Mouse (Mus musculus): Measurements from ENCODE around the gene Slc39a12. TPM values are rescaled to one million over a fixed set of nuclear protein-coding genes. Genes with fewer than 3 reads are reported as not detected.

Slc39a12 gene
- polyA plus RNA-seq, 2 experiments = 0.14 to 0.25 TPM

- no peak overlapping the region for H3K4me3 ChIP-seq (replicated peaks; ENCODE audit: low read length)
- no peaks in the 10 kb centered on the region for H3K9me3 ChIP-seq (ENCODE audit: control insufficient read depth, low read length)
- DNase-seq (ENCODE audit: low spot score) = no peak
- no peak overlapping the region for H3K9ac ChIP-seq (ENCODE audit: low read depth, low read length, severe bottlenecking)
- no peak overlapping the region for H3K27ac ChIP-seq (replicated peaks; ENCODE audit: low read depth, low read length)
- no peaks in the 10 kb centered on the region for H3K36me3 ChIP-seq (ENCODE audit: control insufficient read depth, insufficient read depth, low read length)
- no peak for ATAC-seq (ENCODE audit: low FRiP score, low read depth)
- no peak for TF ChIP-seq POLR2A (IDR thresholded peaks at IDR 0.05; ENCODE audit: borderline replicate concordance, extremely low read depth, insufficient read depth, insufficient read length)
- H3K4me1 ChIP-seq (ENCODE audit: control insufficient read depth, insufficient read depth, low read length) = no peaks in the 10 kb centered on the region
- no peak overlapping the region for H3K4me2 ChIP-seq (replicated peaks; ENCODE audit: low read depth, low read length, severe bottlenecking)
- no peaks in the 10 kb centered on the region for H3K27me3 ChIP-seq (ENCODE audit: control insufficient read depth, insufficient read depth, low read length)
Measured at GRCm38 (mm10) chr2:14403000-14403399, 14.9 kb downstream of the Slc39a12 start.

DNA sequence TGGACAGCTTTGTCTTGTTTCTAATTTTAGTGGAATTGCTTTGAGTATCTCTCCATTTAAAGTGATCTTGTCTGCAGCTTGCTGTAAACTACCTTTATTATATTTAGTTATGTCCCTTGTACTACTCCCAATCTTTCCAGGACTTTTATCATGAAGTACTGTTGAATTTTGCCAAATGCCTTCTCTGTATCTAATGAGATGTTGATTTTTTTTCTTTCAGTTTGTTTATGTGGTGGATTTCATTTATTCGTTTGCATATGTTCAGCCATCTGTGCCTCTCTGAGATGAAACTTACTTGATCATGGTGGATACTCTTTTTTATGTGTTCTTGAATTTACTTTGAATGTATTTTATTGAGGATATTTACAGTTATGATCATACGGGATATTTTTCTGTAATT is 40.9 kb downstream of the Slc39a12 start:
- 87% methylated on average over 2 of the region's 2 CpGs for WGBS
- H3K9me3 ChIP-seq (ENCODE audit: control insufficient read depth, low read length) = no peaks in the 10 kb centered on the region
- H3K36me3 ChIP-seq (ENCODE audit: control insufficient read depth, insufficient read depth, low read length) = no peaks in the 10 kb centered on the region
- DNase-seq (ENCODE audit: low spot score) (no peak), ATAC-seq (ENCODE audit: low FRiP score, low read depth) (no peak)
- no peak overlapping the region for H3K27ac ChIP-seq (replicated peaks; ENCODE audit: low read depth, low read length)
- no peaks in the 10 kb centered on the region for H3K27me3 ChIP-seq (ENCODE audit: control insufficient read depth, insufficient read depth, low read length)
- no peak overlapping the region for H3K4me3 ChIP-seq (replicated peaks; ENCODE audit: low read length)
- no peak overlapping the region for H3K9ac ChIP-seq (ENCODE audit: low read depth, low read length, severe bottlenecking)
- no peaks in the 10 kb centered on the region for H3K4me1 ChIP-seq (ENCODE audit: control insufficient read depth, insufficient read depth, low read length)
- TF ChIP-seq POLR2A (IDR thresholded peaks at IDR 0.05; ENCODE audit: borderline replicate concordance, extremely low read depth, insufficient read depth, insufficient read length) = no peak
- H3K4me2 ChIP-seq (replicated peaks; ENCODE audit: low read depth, low read length, severe bottlenecking) = no peak overlapping the region

DNA sequence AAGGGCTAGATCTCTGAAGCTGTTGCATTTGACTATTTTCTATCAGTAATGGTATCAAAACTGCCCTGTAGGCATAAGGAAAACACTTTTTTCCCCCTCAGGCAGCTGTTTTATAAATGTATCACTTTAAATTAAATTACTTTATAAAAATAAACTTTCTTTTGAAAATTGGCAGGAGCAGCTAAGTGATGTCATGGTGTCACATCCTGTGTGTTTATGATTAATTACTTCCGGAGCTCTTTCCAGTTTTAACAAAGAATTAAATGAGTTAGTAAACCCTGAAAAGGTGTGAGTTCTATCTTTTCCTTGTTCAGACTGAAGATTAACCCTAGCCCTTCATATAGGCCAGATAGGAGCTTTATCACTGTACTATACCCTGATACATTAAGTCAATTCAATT is 59.2 kb downstream of the Slc39a12 start:
- DNase-seq (ENCODE audit: low spot score) = no peak
- WGBS = 69% methylated on average over 1 of the region's 1 CpGs
- TF ChIP-seq POLR2A (IDR thresholded peaks at IDR 0.05; ENCODE audit: borderline replicate concordance, extremely low read depth, insufficient read depth, insufficient read length) = no peak

GRCm38 (mm10) chr2:14450866-14451265 is 62.8 kb downstream of the Slc39a12 start:
- no peak for TF ChIP-seq POLR2A (IDR thresholded peaks at IDR 0.05; ENCODE audit: borderline replicate concordance, extremely low read depth, insufficient read depth, insufficient read length)

More for the DNA sequence above, 59.2 kb downstream of the Slc39a12 start:
- Histone ChIP-seq H3K9me3 (ENCODE audit: control insufficient read depth, low read length) (no peaks in the 10 kb centered on the region), H3K27ac (replicated peaks; ENCODE audit: low read depth, low read length) (no peak overlapping the region), H3K27me3 (ENCODE audit: control insufficient read depth, insufficient read depth, low read length) (no peaks in the 10 kb centered on the region), H3K4me2 (replicated peaks; ENCODE audit: low read depth, low read length, severe bottlenecking) (no peak overlapping the region), H3K4me1 (ENCODE audit: control insufficient read depth, insufficient read depth, low read length) (no peaks in the 10 kb centered on the region), H3K9ac (ENCODE audit: low read depth, low read length, severe bottlenecking) (no peak overlapping the region), H3K4me3 (replicated peaks; ENCODE audit: low read length) (no peak overlapping the region), H3K36me3 (ENCODE audit: control insufficient read depth, insufficient read depth, low read length) (no peaks in the 10 kb centered on the region)
- no peak for ATAC-seq (ENCODE audit: low FRiP score, low read depth)

DNA sequence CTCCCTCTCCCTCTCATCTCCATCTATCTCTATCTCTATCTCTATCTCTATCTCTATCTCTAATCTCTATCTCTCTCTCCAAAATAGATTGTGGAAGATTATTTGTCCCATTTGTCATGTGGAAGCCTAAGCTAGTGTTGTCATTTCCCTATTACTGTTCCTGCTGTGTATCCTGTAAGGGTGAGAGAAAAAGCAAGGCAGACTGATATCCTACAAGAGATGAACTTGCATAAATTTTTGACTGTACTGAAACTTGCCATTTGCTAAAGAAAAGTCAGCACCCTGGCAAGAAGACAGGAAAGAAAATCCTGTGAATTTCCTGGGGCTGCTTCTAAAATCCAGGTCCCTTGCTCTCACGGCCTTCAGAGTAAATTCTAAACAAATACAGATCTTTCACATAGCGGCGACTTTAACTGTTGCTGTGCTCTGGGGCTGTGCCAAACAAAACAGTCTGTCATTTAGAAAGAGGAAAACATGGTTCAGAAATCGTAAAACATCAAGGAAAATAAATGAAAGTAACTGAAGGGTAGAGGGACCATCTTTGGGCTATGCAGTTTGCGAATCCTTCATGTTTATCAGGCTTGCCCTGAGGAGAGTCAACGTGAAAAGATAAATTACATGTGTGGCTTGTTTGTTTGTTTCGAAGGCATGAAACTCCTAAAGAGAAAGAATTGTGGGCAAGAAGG is 67.0 kb downstream of the Slc39a12 start:
- Histone ChIP-seq H3K4me1 (ENCODE audit: control insufficient read depth, insufficient read depth, low read length) (no peaks in the 10 kb centered on the region), H3K9ac (ENCODE audit: low read depth, low read length, severe bottlenecking) (no peak overlapping the region), H3K4me3 (replicated peaks; ENCODE audit: low read length) (no peak overlapping the region), H3K4me2 (replicated peaks; ENCODE audit: low read depth, low read length, severe bottlenecking) (no peak overlapping the region), H3K36me3 (ENCODE audit: control insufficient read depth, insufficient read depth, low read length) (no peaks in the 10 kb centered on the region), H3K27ac (replicated peaks; ENCODE audit: low read depth, low read length) (no peak overlapping the region), H3K27me3 (ENCODE audit: control insufficient read depth, insufficient read depth, low read length) (no peaks in the 10 kb centered on the region), H3K9me3 (ENCODE audit: control insufficient read depth, low read length) (no peaks in the 10 kb centered on the region)
- peak; percentile 23 for DNase-seq (ENCODE audit: low spot score)
- no peak for TF ChIP-seq POLR2A (IDR thresholded peaks at IDR 0.05; ENCODE audit: borderline replicate concordance, extremely low read depth, insufficient read depth, insufficient read length)
- 0 out of 2 replicates have a peak, but pooled peaks have one; percentile 15 for ATAC-seq (ENCODE audit: low FRiP score, low read depth)
- 56% methylated on average over 7 of the region's 7 CpGs for WGBS

More at GRCm38 (mm10) chr2:14450866-14451265, 62.8 kb downstream of the Slc39a12 start:
- no peak overlapping the region for H3K27ac ChIP-seq (replicated peaks; ENCODE audit: low read depth, low read length)
- H3K27me3 ChIP-seq (ENCODE audit: control insufficient read depth, insufficient read depth, low read length) = no peaks in the 10 kb centered on the region
- no peak for ATAC-seq (ENCODE audit: low FRiP score, low read depth)
- H3K4me1 ChIP-seq (ENCODE audit: control insufficient read depth, insufficient read depth, low read length) = no peaks in the 10 kb centered on the region
- H3K36me3 ChIP-seq (ENCODE audit: control insufficient read depth, insufficient read depth, low read length) = no peaks in the 10 kb centered on the region
- H3K9me3 ChIP-seq (ENCODE audit: control insufficient read depth, low read length) = no peaks in the 10 kb centered on the region
- H3K4me3 ChIP-seq (replicated peaks; ENCODE audit: low read length) = no peak overlapping the region
- no peak overlapping the region for H3K9ac ChIP-seq (ENCODE audit: low read depth, low read length, severe bottlenecking)
- DNase-seq (ENCODE audit: low spot score) = no peak
- no peak overlapping the region for H3K4me2 ChIP-seq (replicated peaks; ENCODE audit: low read depth, low read length, severe bottlenecking)
